Mouse (Mus musculus) c-Kit-negative CD71-positive TER-119-positive erythroid progenitor cells, embryonic 14.5 days (primary cell): Measurements from ENCODE around the gene Fgd2.
"Not testable (repeated sequence)": the region's sequence is repeated elsewhere in the genome, so short reads cannot be mapped to it uniquely, and the experiment has no call there.

Experiments used
- DNase-seq: peaks from one replicate; pipeline ENCODE4 v3.0.0-alpha.2; 2013; ENCODE audit warnings: low read depth, low spot score

Gene Fgd2

DNA sequence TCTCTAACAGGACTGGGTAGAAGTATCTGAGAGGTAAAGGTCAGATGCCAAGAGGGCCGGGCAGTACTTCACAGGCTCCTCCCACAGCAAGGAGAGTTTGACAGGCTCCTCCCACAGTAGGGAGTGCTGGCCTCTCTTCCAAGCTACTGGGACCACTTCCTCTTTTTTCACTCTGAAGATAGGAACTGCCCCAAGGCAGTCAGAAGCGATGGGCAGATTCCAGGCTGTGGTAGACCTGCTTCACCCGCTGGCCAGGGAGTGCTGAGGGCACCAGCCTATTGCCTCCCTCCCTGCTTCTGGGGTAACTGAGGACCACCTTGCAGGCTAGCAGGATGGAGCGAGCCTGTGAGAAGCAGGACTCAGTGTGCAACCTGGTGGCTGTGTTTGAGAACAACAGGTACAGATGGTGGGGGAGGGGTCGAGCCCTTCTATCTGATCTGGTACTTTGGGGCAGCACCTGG lies at the start of gene Fgd2:
Gene Fgd2, plus strand, starts transcription at position 154 of the 461 bp plus-strand sequence.
- no peak for DNase-seq

GRCm38 (mm10) chr17:29311602-29312001 lies 49.1 kb upstream of the Fgd2 start:
- DNase-seq = no peak

DNA sequence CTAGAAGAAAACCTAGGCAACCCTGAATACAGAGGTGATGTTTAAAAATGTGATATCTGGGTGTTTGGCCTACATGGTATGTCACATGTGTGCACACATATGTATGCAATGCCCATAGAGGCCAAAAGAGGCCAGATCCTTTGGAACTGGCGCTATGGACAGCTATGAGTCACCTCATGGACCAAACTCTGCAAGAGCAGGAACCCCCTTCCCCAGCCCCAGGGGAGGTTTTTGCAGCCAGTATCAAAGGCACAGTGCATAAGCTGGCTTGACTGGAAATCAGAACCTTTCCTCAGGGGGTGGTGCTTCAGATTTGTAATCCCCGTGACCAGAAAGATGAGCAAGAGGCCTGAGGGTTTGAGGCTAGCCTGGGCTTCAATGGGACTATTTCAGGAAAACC lies 48.6 kb upstream of the Fgd2 start:
- DNase-seq = no peak

DNA sequence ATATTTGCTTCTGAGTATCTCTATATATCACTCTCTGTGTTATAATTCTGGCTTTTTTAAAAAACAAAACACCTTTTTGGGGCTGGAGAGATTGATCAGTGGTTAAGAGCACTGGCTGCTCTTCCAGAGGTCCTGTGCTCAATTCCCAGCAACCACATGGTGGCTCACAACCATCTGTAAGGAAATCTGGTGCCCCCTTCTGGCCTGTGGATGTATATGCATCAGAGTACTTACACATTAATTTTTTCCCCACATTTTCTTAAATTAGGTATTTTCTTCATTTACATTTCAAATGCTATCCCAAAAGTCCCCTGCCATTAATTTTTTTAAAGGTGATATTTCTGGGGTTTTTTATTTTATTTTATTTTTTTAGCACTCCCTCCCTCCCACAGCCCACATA lies 47.4 kb upstream of the Fgd2 start:
- peak; percentile 27 for DNase-seq

GRCm38 (mm10) chr17:29315672-29316465 lies 44.8 kb upstream of the Fgd2 start:
- DNase-seq = no peak

GRCm38 (mm10) chr17:29316891-29317290 lies 43.8 kb upstream of the Fgd2 start:
- no peak for DNase-seq

DNA sequence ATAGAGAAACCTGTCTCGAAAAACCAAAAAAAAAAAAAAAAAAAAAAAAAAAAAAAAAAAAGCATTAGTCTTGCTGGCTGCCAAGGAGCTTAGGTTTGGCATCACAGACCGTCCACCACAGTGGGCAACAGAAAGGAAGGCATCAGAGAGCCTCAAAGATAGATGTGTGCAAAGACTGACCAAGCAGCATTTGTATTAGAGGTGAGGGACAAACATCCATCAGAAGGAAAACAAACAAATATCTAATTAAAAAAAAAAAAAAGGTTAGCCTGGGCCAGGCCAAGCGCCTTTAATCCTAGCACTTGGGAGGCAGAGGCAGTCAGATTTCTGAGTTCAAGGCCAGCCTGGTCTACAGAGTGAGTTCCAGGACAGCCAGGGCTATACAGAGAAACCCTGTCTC lies 43.3 kb upstream of the Fgd2 start, which contains the start of gene Pi16:
Gene Pi16, plus strand, starts transcription at position 301 of the 400 bp plus-strand sequence.
- not testable (repeated sequence) for DNase-seq

GRCm38 (mm10) chr17:29318731-29319250 lies 41.9 kb upstream of the Fgd2 start:
- DNase-seq = no peak

DNA sequence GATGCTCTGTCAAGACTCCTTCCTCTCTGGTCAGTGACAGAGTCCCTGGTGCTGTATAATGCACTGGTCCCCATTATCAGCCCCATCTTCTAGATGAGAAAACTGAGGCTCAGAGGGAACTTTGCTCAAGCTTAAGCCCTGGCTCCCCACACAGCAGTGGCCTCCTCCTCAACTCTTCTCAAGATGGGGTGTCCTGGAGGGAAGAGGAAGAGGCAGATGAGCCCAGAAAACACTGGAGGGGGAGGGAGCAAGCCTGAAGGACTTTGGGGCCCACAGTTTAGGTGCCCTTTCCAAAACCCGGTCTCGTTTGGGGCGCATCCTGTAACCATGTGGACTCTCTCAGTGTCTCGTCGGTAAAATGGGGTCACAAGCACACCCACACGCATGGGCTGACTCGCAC lies 41.2 kb upstream of the Fgd2 start:
- DNase-seq = no peak

- no peak for DNase-seq
Observed at GRCm38 (mm10) chr17:29319881-29320639, 40.7 kb upstream of the Fgd2 start.

DNA sequence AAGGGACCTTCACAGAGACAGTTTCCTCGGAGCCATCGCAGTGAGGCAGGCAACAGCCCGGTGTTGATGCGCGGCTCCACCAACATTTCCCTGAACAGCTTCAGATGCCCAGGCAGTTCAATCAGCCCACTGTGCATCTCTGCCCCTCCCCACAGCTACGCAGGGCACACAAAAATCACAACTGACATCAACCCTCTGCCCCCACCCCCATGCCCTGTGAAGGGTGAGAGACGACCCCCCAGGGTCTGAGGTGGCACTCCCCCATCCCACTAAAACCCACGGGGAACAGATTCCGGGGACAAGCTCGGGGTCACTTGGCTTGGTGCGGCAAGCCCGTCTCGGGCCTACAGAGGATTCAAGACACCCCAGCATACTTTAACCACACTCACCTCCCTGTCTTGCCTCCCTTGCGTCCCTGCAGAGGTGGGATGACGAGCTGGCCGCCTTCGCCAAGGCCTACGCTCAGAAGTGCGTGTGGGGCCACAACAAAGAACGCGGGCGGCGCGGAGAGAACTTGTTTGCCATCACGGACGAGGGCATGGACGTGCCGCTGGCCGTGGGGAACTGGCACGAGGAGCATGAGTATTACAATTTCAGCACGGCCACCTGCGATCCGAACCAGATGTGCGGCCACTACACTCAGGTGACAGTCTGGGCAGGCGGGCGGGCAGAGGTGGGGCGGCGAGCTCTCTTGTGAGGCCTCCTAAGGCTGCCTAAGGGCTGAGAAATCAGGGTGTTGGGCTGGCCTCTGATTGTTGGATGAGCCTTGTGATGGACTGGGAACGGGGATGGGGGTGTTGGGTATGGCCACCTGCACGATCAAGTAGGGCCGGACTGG lies 38.7 kb upstream of the Fgd2 start:
- no peak for DNase-seq

DNA sequence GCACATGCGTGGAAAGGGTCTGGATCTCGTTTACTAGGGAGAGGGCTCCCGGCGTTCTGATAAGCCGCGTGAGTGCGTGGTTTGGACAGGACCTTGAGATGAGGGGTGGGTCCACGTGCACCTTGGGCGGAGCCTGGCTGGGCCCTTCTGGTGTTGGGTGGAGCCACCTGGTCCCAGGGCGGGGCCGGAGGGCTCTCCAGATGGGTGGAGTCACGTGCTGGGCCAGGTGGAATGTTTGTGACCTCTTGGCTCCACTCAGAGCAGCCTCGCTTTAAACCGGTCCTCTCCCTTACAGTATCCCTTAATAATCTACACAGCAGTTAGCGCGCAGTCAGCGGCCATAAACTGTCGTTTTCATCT lies 38.1 kb upstream of the Fgd2 start:
- DNase-seq = no peak

GRCm38 (mm10) chr17:29323625-29324024 lies 37.1 kb upstream of the Fgd2 start:
- DNase-seq = no peak

DNA sequence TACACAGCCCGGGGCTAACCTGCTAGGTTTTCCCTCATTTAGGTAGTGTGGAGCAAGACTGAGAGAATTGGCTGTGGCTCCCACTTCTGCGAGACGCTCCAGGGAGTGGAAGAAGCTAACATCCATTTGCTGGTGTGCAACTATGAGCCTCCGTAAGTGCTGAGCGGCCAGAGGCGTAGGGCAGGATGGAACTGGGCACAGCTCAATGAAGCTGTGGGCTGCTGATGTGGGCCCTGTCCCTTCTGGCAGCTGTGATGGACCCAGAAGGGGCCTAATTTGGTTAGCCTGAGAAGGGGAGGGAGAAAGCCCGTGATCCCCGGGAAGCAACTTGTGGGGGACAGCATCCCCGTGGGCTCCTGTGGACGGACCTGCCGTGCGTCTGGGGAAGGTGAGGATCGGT lies 34.9 kb upstream of the Fgd2 start:
- DNase-seq = no peak

- no peak for DNase-seq
Observed at GRCm38 (mm10) chr17:29326531-29327529, 33.9 kb upstream of the Fgd2 start.

DNA sequence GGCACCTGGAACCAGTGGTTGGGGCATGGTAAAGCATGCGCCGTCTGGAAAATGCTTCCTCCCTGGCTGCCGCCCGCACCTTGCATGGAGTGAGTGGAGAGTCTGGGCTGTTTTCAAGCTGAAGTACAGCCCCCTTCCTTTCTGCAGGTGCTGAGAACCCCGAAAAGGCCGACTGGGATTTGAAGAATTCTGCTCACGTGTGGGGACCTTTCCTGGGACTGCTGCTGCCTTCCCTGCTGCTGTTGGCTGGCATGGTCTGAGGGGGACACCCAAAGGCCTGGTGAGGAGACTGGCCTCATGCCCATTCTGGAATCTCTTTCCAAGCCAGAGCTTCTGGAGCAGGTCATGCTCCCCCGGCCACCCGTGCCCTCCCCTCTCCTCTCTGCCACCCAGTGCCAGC lies 33.0 kb upstream of the Fgd2 start:
- DNase-seq = no peak

DNA sequence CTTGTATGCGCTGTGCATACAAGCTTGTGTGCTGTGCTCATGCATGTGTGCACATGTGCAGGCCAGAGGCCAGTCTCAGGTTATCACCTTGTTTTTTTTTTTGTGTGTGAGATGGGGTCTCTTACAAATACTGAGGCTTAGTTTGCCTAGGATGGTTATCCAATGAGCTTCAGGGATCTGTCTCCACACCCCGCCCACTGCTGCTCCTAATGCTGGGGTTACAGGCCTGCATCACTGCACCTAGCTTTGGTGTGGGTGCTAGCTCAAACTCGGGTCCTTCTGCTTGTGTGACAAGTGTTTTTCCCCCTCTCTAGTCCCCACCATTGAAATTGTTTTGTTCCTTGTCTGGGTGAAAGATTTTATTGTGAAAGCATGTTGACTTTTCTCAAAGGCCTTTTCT lies 30.5 kb upstream of the Fgd2 start:
- no peak for DNase-seq

DNA sequence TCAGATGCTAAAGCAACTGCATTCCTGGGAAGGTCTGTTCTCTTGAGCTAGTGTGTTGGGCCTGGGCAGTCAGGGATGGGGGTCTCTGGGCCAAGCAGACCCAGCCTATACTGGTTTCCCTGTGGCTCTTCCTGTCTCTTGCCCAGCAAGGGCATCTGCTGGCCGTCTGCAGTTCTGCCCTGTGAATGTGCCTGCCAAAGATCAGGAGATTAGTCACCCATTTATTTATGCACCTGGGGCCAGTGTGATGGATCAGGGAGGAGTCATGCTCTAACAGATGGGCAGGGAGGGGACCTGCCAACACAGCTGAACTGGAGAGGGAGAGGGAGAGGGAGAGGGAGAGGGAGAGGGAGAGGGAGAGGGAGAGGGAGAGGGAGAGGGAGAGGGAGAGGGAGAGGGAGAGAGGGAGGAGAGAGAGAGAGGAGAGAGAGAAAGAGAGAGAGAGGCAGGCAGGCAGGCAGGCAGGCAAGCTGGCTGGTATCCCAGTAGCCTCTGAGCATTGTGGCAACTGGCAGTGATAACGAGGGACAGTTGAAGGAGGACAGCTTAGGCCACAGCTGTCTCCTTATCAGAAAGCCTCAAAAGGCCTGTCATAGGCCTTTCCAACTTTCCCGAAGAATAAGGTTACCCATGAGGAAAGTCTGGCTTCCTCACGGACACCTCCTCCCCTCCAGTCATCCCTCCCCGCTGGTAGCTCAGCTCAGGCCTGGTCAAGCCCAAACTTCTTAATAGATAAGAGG lies 29.9 kb upstream of the Fgd2 start:
- no peak for DNase-seq

- no peak for DNase-seq
Observed at GRCm38 (mm10) chr17:29332186-29332685, 28.5 kb upstream of the Fgd2 start.
